Mouse (Mus musculus): ENCODE measurements around the gene Rrp15. TPM values are rescaled to one million over a fixed set of nuclear protein-coding genes. Genes with fewer than 3 reads are reported as not detected.
A peak's percentile ranks its signal among the peaks of the same experiment; 100 is the strongest.

Gene Rrp15
- total RNA-seq, 2 experiments from 2014 or later: 11.1 to 13.1 TPM

GRCm38 (mm10) chr1:186714980-186715896 lies 33.9 kb downstream of the Rrp15 start:
- peak in 1 of 2 experiments; percentile 27 for DNase-seq
- intact Hi-C loops (cut with DNase I): loop anchor here (5.0 to 10.0 kb wide), 4 partner anchors 258 to 700 kb away; no protein-coding TSS in a partner anchor

DNA sequence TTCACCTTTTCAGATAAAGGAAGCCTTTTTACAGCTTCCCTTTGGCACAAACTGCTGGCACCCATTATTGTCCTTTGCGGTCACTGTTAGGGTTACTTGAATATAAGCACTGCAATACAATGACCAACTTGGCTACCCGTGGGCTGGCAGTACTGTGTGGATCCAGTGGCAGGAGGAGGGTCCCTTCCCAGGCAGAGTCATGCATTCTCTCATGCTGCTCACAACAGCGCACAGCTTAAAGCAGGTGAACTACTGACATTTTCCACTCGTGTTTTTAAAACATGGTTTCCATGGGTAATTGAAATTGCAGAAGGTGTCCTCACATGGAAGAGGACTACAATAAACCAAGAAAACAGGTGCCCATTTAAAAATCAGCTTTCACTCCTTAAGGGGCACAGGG lies 34.9 kb downstream of the Rrp15 start:
- intact Hi-C loops (cut with DNase I): loop anchor here (5.0 to 10.0 kb wide), 3 partner anchors 257 to 699 kb away; no protein-coding TSS in a partner anchor

DNA sequence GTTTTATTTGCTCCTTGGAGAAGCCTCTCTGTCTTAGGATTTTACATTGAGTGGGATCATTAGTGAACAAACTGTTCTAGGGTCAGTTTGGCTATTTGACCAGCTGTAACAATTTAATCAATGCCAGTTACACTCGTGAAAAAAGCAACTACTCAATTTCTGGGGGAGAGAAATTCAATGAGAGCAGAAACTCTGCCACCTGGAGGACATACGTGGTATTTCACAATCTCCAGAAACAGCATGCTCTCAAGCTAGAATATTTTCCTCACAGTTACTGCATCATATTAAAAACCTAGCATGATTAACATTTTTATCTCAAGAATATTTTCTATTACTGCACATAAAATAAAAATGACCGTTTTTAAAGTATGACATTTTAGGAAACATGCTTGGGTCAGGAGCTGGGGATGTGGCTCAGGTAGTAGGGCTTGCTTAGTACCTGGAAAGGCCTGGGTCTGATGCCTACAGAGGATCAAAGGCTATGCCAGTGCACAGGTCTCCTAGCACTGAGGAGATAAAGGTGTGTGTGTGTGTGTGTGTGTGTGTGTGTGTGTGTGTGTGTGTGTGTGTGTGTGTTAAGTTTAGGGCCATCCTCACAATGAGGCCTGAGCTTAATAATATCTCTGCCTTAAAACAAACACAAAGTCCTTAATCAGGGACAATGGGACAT lies 36.2 kb downstream of the Rrp15 start:
- intact Hi-C loops (cut with DNase I): loop anchor here (1.0 to 10.0 kb wide), 5 partner anchors 256 to 1030 kb away; no protein-coding TSS in a partner anchor
- DNase-seq: peak; percentile 46 to 76

More for the DNA sequence above, 34.9 kb downstream of the Rrp15 start:
- no peak for DNase-seq

- peak in 1 of 2 experiments; percentile 56 for DNase-seq
These were observed 43.3 kb downstream of the Rrp15 start, which contains the start of gene Tgfb2 for GRCm38 (mm10) chr1:186705915-186706248. Gene Tgfb2, minus strand, starts transcription at chr1:186705989.

DNA sequence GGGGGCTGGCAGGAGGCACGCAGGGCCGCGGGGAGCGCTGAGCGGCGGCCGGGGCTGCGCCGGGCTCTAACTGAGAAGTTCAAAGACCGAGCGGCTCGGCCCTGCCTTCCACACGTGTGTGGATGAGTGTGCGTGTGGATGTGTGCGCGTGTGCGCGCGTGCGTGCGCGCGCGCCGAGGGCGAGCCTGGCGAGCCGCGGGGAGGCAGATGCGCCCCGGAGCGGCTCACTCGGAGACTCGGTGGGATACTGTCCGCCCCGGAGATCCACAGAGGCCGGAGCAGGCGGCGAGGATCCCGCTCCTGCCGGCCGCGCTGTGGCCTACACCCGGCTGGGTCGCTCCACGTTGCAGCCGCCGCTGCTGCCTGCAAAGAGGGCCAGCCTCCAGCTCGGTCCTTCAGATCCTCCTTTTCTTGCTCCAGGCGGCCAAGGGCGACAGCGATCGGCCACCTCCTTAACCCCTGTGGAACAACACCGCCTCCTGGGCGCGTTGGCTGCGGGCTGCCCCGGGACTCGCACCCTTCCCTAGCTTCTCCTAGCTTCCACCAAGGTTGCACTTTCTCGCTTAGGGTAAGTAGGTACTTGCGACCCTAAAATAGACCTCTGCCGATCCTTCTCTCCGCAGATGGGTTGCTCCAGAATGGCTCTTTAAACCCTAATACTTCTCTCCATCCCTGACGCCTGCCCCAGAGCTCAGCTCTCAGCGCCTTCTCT lies 43.8 kb downstream of the Rrp15 start:
- DNase-seq: peak; percentile 78 to 81
- intact Hi-C loops (cut with DNase I): loop anchor here (5.0 kb wide), 1 partner anchor 298 kb away; no protein-coding TSS in a partner anchor

More at GRCm38 (mm10) chr1:186705915-186706248, 43.3 kb downstream of the Rrp15 start, which contains the start of gene Tgfb2:
- intact Hi-C loops (cut with DNase I): loop anchor here (5.0 kb wide), 1 partner anchor 299 kb away; no protein-coding TSS in a partner anchor

- DNase-seq: peak; percentile 55 to 63
- intact Hi-C loops (cut with DNase I): loop anchor here (5.0 kb wide), 1 partner anchor 152 kb away; no protein-coding TSS in a partner anchor
These were observed 45.0 kb downstream of the Rrp15 start for GRCm38 (mm10) chr1:186703980-186704701.

GRCm38 (mm10) chr1:186703256-186703979 lies 45.7 kb downstream of the Rrp15 start:
- intact Hi-C loops (cut with DNase I): loop anchor here (5.0 kb wide), 1 partner anchor 151 kb away; no protein-coding TSS in a partner anchor
- peak in 1 of 2 experiments; percentile 45 for DNase-seq

DNA sequence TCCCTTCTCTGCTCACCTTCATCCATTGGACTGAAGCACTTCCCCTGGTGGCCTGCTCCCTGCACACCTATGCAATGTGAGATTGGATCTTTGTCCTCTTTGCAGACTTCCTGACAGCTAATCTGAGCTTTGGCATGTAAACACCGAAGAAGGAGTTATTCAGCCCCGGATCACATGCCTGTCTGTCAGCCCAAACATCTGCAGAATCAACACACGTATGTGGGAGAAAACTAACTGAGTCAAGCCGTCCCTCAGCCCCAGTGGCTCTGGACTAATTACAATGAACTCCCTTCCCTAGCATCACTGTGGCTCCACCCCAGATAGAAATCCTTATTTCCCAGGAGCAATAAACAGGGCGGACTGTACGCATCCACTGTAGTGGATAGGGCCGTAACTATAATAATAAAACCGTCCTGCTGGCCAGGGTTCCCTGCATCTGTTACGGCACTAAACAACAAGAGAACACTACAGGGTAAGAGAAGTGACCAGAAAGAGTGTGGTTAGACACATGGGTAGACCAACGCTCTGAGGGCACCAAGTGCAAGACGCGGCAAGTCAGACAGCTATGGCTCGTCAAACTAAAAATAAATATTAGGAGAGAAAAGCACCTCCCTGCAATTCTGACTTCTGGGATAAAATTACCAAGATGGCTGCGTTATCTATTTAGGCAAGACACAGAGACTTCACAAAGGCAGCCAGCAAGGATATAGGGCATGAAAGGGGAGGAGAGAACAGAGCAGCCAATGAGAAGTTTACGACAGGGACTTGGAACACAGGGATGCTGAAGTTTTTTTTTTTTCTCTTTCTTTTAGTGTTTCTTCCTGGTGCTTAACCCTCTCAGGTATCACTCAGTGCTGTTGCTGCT lies 46.5 kb downstream of the Rrp15 start:
- intact Hi-C loops (cut with DNase I): loop anchor here (5.0 kb wide), 1 partner anchor 150 kb away; no protein-coding TSS in a partner anchor
- peak; percentile 51 for DNase-seq

GRCm38 (mm10) chr1:186701206-186701905 lies 47.8 kb downstream of the Rrp15 start:
- DNase-seq: no peak

GRCm38 (mm10) chr1:186700496-186700895 lies 48.7 kb downstream of the Rrp15 start:
- intact Hi-C loops (cut with DNase I): loop anchor here (5.0 kb wide), 1 partner anchor 148 kb away; no protein-coding TSS in a partner anchor
- no peak for DNase-seq

More at GRCm38 (mm10) chr1:186701206-186701905, 47.8 kb downstream of the Rrp15 start:
- intact Hi-C loops (cut with DNase I): loop anchor here (5.0 kb wide), 1 partner anchor 149 kb away; no protein-coding TSS in a partner anchor

DNA sequence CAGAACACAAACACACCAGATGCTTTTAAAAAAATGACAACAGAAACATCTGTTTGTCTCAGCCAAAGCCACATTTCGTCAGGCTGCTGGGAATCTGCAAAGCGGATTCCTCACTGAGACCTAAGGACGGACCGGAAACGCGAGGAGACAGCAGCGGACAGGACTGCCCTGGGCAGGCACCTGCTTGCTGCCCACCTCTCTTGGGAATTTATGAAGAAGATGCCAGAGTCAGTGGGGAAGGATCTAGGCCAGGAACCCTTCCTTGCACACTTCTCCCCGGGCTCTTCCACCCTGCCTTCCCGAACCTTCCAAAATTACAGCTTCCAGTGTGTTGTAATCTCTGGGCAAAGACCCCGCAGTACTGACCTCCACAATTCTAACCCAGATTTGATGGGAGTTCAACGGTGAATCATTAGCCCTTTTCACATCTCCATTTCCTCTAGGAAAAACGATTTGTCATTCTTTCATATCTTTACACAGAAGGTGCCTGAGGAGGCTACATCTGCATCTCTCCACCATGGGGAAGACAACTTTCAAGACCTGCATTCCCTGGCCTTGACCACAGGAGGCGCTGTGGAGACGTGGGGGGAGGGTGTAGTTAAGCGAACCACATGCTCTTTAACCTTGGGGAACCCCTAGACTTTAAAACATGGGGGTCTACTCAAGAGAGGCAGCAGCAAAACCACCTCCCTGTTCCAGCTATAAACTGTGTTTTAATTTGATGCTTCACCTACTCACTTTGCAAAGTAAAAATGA lies 50.4 kb downstream of the Rrp15 start:
- intact Hi-C loops (cut with DNase I): no loop called here
- DNase-seq: no peak

GRCm38 (mm10) chr1:186696231-186696630 lies 52.9 kb downstream of the Rrp15 start:
- DNase-seq: no peak
- intact Hi-C loops (cut with DNase I): no loop called here

DNA sequence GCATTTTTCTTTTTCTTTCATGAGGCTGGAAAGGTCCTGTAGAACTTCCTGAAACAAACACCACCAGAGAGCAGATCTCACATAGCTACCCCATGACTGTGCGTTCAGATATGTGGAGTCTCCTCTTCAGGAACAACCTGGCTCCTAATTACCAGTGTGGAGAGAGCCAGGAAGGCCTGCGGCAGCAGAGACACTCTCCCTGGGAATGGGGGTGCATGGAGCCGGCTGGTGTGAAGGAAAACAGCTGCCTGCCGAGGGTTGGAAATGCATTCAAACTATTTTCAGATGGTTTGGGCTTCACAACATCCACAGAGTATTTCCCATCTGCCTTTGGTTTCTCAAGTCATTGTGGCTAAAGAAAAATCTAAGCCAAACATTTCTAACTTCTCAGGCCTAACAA lies 53.8 kb downstream of the Rrp15 start:
- peak; percentile 62 to 69 for DNase-seq
- intact Hi-C loops (cut with DNase I): no loop called here

DNA sequence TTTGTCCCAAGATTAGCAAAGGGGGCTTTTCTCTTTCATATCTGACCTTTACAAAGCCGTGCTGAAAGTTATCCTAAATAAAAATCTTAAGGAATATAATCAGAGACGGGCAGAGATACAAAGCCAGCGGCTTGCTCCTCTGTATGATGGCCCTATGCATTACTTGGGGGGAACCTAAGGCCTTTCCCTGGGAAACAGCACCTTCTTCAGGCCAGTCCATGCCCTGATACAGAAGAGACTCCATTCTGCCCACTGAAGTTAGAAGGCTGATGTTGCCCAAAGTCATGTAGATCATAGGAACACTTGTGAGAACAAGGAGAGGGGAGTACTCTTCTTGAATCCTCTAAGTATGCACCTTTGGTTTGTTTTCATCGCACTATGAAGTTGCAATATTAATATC lies 56.8 kb downstream of the Rrp15 start:
- DNase-seq: no peak

GRCm38 (mm10) chr1:186691708-186692107 lies 57.5 kb downstream of the Rrp15 start:
- DNase-seq: no peak
- intact Hi-C loops (cut with DNase I): no loop called here

More for the DNA sequence above, 56.8 kb downstream of the Rrp15 start:
- intact Hi-C loops (cut with DNase I): no loop called here

- no peak for DNase-seq
- intact Hi-C loops (cut with DNase I): no loop called here
These were observed 65.1 kb downstream of the Rrp15 start for GRCm38 (mm10) chr1:186684041-186684440.

Data from heart, postnatal 10 days (tissue).